Mouse (Mus musculus): ENCODE data around the gene Sh2b2.
"Not testable (repeated sequence)": the region's sequence is repeated elsewhere in the genome, so short reads cannot be mapped to it uniquely, and the experiment has no call there.

Sh2b2 gene

DNA sequence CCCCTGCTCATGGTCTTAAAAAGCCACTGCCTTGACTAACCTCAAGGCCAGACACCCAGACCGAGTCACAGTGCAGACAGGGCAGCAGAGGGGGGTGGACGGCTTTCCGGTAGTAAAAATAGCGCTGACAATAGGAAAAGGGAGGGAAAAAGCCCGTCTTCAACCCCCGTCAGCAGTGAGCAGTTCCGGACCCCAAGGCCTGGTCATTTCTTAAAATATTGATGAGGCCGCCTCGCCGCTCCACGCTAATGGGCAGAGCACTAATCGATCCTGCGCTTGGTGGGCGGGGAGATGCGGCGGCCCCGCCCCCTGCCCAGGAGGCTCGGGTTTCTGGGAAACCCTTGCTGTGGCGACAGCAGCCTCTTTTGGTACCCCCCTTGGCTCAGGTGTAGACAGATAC lies 8.7 kb downstream of the Sh2b2 start:
- no peak for DNase-seq

GRCm38 (mm10) chr5:136236611-136237010 lies 9.7 kb downstream of the Sh2b2 start:
- no peak for DNase-seq

GRCm38 (mm10) chr5:136230348-136231035 lies 15.9 kb downstream of the Sh2b2 start:
- no peak for DNase-seq

DNA sequence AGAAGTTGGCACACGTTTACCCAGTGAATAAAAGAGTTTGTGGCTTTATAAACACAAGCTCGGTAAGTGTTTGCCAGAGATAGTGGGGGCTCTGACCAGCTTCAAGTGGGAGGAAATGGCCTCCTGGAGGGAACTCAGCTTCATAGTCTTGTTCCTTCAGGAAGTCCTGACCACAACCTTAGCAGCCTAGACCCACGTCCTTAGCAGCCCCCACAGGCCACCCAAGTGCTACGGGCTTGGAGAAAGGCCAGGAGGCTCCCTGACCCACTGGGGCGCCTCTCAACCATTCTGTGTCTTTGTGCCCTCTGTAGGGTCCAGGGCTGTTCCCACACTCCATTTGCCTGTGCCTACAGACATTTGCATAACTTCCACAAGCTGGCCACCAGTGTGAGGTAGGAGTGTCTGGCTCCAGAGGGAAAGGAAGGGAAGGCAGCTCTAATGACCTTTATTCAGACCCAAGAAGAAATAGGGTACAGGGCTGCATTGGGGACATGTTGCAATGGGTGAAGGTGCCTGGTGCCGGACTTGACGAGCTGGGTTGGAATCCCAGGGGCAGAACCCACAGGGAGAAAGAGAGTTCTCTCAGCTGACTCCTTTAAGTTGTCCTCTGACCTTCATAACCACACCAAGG lies 20.0 kb downstream of the Sh2b2 start:
- no peak for DNase-seq

- DNase-seq, result no peak
Observed at GRCm38 (mm10) chr5:136218585-136218984, 27.8 kb downstream of the Sh2b2 start.

GRCm38 (mm10) chr5:136217932-136218381 lies 28.4 kb downstream of the Sh2b2 start:
- no peak for DNase-seq

DNA sequence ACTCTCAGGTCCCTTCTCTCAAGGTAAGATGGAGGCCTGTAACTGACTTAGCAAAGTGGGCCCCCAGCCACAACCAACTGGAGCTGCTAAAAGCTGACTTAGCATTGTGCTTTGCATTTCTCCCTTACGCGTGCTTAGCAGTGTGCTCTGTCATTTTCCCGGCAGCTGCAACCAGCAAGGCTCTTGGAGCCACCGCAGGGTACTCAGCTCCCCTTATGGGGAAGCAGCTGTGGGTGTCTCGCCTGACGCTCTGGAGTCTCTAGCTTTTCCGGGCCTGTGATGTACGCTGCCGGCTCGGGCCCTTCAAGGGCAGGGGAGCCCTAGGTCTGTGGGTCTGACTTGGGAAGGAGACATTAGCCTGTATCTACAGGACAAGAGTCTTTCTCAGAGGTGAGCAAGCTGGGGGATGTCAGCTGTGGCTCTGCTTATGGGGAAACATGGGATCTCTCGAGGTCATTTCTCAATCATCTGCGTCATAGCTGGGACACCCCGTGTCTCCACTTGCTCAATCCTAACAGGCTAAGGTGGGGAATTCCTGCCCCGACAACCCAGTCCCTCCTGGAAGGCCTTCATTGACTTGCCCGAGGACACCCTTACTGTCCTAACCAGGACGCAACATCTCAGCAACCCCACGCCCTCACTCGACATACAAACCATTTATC lies 29.2 kb downstream of the Sh2b2 start:
- DNase-seq, result no peak

- no peak for DNase-seq
Observed at GRCm38 (mm10) chr5:136215958-136216357, 30.4 kb downstream of the Sh2b2 start.

- DNase-seq, result no peak
Observed at GRCm38 (mm10) chr5:136215211-136215610, 31.1 kb downstream of the Sh2b2 start.

DNA sequence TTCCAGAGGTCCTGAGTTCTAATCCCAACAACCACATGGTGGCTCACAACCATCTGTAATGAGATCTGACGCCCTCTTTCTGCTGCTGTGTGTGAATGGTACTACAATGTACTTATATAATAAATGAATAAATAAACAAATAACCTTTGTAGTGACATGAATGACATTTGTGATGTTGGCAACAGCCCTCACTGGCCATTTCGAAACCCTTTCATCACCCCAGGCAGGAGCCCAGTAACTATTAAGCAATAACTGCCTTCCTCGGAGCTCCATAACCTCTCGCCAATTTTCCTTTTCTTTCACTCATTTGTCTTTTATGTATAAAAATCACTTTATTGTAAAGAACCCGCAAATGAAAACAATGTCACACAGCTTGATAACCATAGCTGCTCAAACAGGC lies 32.6 kb downstream of the Sh2b2 start:
- no peak for DNase-seq

DNA sequence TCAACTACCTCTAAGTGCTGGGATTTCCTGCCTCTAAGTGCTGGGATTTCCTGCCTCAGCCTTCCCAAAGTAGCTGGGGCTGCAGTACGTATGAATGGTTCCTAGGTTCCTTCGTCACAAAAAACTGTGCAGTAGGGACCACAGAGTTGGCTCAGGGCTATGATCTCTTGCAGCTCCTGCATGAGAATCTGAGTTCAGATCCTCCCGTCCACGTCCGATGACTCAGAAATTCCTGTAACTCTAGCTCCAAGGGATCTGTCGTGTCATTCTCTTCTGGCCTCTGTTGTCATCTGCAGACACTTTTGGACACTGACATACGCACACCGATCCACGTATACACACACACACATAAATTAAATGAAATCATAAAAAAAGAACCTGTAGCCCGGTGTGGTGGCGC lies 33.6 kb downstream of the Sh2b2 start:
- no peak for DNase-seq

DNA sequence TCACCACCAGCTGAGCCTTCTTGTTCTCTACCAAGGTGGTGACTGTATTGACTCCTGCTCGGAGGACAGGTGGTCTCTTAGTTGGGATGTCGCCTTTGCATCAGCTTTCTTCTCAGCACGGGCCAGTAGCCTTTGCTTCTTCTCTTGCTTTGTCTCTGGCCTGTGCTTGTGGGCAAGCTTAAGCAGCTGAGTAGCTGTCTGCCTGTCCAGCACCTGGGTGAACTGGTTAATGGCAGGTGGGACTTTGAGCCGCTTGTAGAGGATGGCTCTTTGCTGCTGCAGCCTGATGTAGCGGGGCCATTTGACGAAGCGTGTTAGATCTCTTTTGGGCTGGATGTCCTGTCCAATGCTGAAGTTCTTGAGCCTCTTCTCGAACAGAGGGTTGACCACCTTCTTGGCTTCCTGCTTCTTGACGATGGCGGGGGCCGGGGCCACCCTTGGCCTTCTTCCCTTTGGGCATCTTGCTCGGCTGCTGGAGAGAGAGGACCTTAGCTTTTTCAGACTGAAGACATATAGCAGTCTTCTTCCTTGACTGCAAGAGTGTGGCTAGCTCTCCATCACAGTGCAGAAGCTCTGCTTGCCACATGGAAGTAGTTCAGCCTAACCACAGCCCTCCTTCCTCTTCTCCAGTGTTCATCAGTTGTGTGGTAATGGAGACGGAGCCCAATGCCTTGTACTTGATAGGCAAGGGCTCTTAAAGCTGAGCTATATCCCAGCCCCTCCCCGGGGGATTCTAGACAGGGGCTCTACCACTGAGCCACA lies 34.8 kb downstream of the Sh2b2 start:
- DNase-seq, result not testable (repeated sequence)

- DNase-seq, result no peak
Observed at GRCm38 (mm10) chr5:136210549-136210948, 35.8 kb downstream of the Sh2b2 start.

- peak; percentile 51 to 69 for DNase-seq
Observed at GRCm38 (mm10) chr5:136201832-136202231, 44.5 kb downstream of the Sh2b2 start.

- DNase-seq, result peak in 1 of 2 experiments; percentile 24
Observed at GRCm38 (mm10) chr5:136199526-136199925, 46.8 kb downstream of the Sh2b2 start.

DNA sequence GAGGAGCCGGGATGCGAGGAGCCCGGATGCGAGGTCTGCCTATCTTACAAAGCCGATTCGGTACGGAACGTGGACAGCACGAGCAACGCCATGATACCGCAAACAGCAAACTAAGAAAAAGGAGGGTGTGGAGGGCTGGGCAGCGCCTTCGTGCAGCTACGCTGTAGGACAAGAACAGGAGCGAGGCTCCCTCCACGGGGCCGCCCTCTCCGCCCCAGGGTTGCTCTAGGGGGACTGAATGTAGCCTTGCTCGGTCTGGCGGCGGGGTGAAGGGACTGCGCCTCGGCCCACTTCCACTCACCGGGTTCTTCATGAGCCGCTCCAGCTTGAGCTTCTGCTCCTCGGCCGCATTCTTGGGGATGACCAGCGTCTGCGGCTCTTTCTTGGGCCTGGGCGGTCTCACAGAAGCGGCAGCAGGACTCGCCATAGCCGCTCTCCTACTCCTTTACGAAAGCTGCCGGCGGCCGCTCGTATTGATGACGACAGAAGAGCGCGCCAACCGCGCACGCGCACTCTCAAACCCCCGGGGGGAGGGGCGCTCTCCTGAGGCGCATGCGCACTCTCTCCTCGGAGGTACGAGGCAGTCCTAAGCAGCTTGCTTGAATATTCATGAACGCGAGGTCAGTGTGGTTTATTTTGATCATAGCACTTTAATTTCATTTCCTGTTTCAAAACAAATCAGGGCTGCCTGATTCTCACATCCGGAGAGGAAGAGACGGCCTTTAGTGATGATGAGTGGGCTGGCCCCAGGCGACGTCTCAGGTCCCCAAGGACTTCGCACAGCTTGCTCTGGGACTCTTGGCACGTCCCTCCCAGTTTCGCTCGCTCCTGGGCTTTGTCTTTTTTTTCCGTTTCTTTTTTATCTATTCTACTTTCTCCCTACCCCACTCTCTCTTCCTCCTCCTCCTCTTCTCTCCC lies 47.6 kb downstream of the Sh2b2 start, which contains the start of gene Prkrip1:
TSS of gene Prkrip1 (minus strand) at position 490 of the 918 bp plus-strand sequence.
- peak; percentile 92 to 94 for DNase-seq

- DNase-seq, result no peak
Observed at GRCm38 (mm10) chr5:136191870-136192269, 54.5 kb downstream of the Sh2b2 start.

DNA sequence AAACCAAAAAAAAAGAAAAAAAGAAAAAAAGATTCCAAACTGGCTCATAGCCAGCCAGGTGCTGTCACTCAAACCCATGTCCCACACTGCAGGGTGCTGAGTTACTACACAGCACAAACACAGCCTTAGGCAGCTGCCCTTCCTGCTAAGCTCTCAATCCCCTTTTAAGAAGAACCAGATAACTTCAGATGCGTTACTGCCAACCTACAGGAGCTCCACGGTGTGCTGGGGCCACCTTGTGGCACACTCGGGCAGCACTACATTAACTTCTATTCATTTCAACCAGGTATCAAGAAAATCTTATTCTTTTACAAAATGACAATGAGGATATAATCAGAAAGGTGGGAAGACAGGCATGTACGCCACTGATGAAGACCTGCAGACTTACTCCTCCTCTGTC lies 59.6 kb downstream of the Sh2b2 start:
- DNase-seq, result peak in 1 of 2 experiments; percentile 64

DNA sequence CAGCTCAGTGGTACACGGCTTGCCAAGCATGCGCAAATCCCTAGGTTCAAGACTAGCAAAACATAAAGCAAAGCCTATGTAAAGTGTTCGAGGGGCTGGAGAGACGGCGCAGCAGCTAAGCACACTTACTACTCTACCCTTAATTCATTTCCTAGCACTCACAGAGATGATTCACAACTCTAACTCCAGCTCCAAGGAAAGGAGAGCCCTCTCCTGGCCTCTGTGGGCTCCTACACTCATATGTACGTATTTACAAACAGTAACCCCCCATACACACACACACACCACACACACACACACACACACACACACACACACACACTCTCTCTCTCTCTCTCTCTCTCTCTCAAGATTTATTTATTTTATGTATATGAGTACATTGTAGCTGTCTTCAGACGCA lies 62.6 kb downstream of the Sh2b2 start:
- no peak for DNase-seq

DNA sequence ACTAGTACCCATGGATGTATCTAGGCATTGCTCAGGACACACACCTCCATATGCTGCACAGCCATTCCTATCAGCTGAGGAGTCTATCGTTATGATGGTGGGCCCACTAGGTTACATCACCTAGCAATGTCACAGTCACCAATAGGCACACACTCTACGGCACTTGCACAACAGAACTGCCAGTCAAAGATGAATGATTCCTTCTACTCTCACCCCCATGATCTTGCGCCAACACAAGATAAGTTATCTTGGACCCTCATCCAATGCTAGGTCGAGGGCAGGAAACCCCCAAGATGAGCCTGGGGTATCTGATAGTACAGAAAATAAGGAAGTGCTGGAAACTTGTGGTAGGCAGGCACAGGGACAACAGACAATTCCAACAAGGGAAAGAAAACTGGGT lies 63.5 kb downstream of the Sh2b2 start:
- DNase-seq, result no peak

GRCm38 (mm10) chr5:136182049-136182448 lies 64.3 kb downstream of the Sh2b2 start:
- DNase-seq, result no peak

GRCm38 (mm10) chr5:136181197-136181596 lies 65.2 kb downstream of the Sh2b2 start:
- DNase-seq, result no peak

All from kidney, adult 8-10 months (tissue).